Mouse (Mus musculus): ENCODE results near the gene Map3k5.

DNA sequence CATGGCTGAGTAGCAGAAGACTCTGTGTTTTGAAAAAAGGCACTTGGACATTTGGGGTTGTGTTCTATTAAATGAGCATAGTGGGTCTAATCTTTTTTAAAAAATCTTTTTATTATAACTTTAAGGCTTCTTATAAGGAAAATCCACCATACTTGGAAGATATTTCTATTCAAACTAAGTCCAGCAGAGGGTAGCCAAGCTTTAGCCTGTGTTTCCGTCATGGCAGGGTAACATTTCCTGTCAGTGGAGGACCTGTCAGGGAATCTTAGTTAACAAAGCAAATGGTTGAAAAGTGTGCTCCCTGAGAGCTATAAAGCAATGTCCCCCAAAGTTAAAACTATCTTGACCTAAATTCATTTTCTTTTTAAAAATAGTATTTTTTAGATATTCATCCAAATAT, 22.7 kb upstream of the Map3k5 start:
- no peak for TF ChIP-seq GATA1 (IDR thresholded peaks at IDR 0.05; ENCODE audit: low read length)
- no peak for TF ChIP-seq TAL1 (IDR thresholded peaks at IDR 0.05; ENCODE audit: low read length)
